Comparison of ENCODE assay signal across 9 mouse cellular contexts in the genomic region with DNA sequence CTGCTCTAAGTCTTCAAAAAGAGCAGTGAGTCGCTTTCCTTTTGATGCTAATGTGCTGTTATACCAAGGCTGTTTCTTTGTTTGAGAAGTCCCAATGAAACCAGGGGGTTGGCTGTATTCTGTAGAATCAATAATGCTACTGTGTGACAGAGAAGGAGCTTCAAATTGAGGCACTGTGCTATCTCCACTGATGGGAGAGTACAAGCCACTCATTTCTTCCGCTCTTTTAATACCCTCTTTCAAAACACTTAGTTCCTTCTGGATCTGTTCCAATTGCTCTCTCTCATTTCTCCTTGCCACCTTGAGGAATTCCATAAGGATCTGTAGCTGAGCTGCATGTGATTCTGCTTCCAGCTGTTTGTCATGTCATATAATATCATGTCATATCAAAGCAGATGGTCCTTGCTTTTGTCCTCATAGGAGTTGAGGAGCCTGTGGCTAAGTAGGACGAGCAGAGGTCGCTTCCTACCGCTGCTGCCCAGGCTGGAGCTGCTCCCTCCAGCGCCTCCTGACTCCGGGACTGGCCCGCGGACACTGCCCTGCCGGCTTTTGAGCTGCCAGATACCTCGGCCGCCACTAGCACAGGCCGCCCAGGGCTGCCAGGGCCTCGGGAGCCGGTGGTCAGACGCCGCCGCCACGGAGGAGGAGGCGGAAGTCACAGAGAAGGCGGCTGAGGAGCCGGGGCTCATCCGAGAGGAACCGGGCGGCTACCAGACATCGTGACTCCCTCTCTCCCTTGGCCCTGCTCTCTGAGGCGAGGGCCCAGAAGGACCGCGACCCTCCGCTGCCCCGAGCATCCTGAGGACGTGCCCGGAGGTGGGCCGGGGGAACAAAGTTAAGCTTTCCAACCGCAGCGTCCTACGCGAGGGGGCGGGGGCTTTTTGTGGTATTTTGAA. TPM values are rescaled to one million over a fixed set of nuclear protein-coding genes. Genes with fewer than 3 reads are reported as not detected.
DNase-seq lines count a peak whose midpoint lies in the region; ATAC-seq and TF ChIP-seq lines count a peak whose summit lies in the region.
"Had no signal": no experiment of that assay in that cellular context is flagged by ENCODE, and none has a peak within 500 bp of the region (broad histone marks: within the 10 kb centered on the region; RNA-seq: fewer than 3 reads in every experiment).

No protein-coding gene starts in this region.

- no peaks in the 10 kb centered on the region for H3K9me3 ChIP-seq in hindbrain, embryonic 16.5 days (ENCODE audit: control insufficient read depth, low read length)
- H3K9me3 ChIP-seq in liver, embryonic 16.5 days (replicated peaks; ENCODE audit: control insufficient read depth, low read length): no peaks in the 10 kb centered on the region
- H3K9me3 ChIP-seq in stomach, embryonic 14.5 days (ENCODE audit: control insufficient read depth, low read depth, low read length): no peaks in the 10 kb centered on the region

- no peak overlapping the region for H3K27ac ChIP-seq in thymus, adult 2 months (ENCODE audit: control insufficient read depth, insufficient read depth, low read length)
- H3K27ac ChIP-seq in hindbrain, embryonic 16.5 days (ENCODE audit: low read depth, low read length): no peak overlapping the region
- H3K27ac ChIP-seq in liver, embryonic 16.5 days (ENCODE audit: low read length): no peak overlapping the region
- no peak overlapping the region for H3K27ac ChIP-seq in stomach, embryonic 14.5 days (ENCODE audit: low read length)

- 0 out of 2 replicates have a peak overlapping the region, but pooled peaks have one; percentile 1 for H3K4me3 ChIP-seq in thymus, adult 2 months (ENCODE audit: control insufficient read depth, insufficient read depth, low read length)
- peak overlapping the region; percentile 51 for H3K4me3 ChIP-seq in hindbrain, embryonic 16.5 days (ENCODE audit: low read length)
- peak overlapping the region; percentile 19; the same call in 1 of the 2 replicates for H3K4me3 ChIP-seq in liver, embryonic 16.5 days (ENCODE audit: low read depth, low read length)
- H3K4me3 ChIP-seq in stomach, embryonic 14.5 days (ENCODE audit: low read depth, low read length): peak overlapping the region; percentile 31
- H3K4me3 ChIP-seq: erythroblast, embryonic 14.5 days had no signal

- no peak for TF ChIP-seq CTCF in thymus, adult 2 months (IDR thresholded peaks at IDR 0.05; ENCODE audit: borderline replicate concordance, control insufficient read depth, extremely low read depth, insufficient read depth, low read length, poor library complexity)

- peak; percentile 89 for ATAC-seq in hindbrain, embryonic 16.5 days
- no peak for ATAC-seq in liver, embryonic 16.5 days (ENCODE audit: low read depth)
- ATAC-seq in stomach, embryonic 14.5 days (ENCODE audit: insufficient number of reproducible peaks, insufficient read depth, low FRiP score, low read depth): no peak

- peak overlapping the region; percentile 92 for H3K4me2 ChIP-seq in hindbrain, embryonic 16.5 days (ENCODE audit: low read length)
- peak overlapping the region; percentile 33; the same call in 1 of the 2 replicates for H3K4me2 ChIP-seq in liver, embryonic 16.5 days (ENCODE audit: low read depth, low read length)
- H3K4me2 ChIP-seq in stomach, embryonic 14.5 days (replicated peaks; ENCODE audit: low read depth, low read length): peak overlapping the region; percentile 86

- H3K27me3 ChIP-seq in thymus, adult 2 months (ENCODE audit: control insufficient read depth, insufficient read depth, low read length): peaks cover 7% of the 10 kb centered on the region; the same call in 1 of the 2 replicates
- no peaks in the 10 kb centered on the region; the same call in 1 of the 2 replicates for H3K27me3 ChIP-seq in hindbrain, embryonic 16.5 days (replicated peaks; ENCODE audit: control insufficient read depth, insufficient read depth, low read length)
- peaks cover 15% of the 10 kb centered on the region for H3K27me3 ChIP-seq in liver, embryonic 16.5 days (ENCODE audit: control insufficient read depth, insufficient read depth, low read depth, low read length)
- H3K27me3 ChIP-seq in stomach, embryonic 14.5 days (ENCODE audit: control insufficient read depth, insufficient read depth, low read length): no peaks in the 10 kb centered on the region

- no peaks in the 10 kb centered on the region for H3K36me3 ChIP-seq in thymus, adult 2 months (ENCODE audit: control insufficient read depth, insufficient read depth, low read length)
- no peaks in the 10 kb centered on the region for H3K36me3 ChIP-seq in hindbrain, embryonic 16.5 days (ENCODE audit: control insufficient read depth, insufficient read depth, low read length)
- H3K36me3 ChIP-seq in liver, embryonic 16.5 days (ENCODE audit: control insufficient read depth, insufficient read depth): no peaks in the 10 kb centered on the region
- H3K36me3 ChIP-seq in stomach, embryonic 14.5 days (ENCODE audit: control insufficient read depth, insufficient read depth, low read length): no peaks in the 10 kb centered on the region

- no peaks in the 10 kb centered on the region for H3K4me1 ChIP-seq in thymus, adult 2 months (replicated peaks; ENCODE audit: control insufficient read depth, insufficient read depth, low read length)
- H3K4me1 ChIP-seq in hindbrain, embryonic 16.5 days (ENCODE audit: control insufficient read depth, insufficient read depth, low read depth, low read length): no peaks in the 10 kb centered on the region
- H3K4me1 ChIP-seq in liver, embryonic 16.5 days (ENCODE audit: control insufficient read depth, low read depth, low read length): no peaks in the 10 kb centered on the region
- H3K4me1 ChIP-seq in stomach, embryonic 14.5 days (ENCODE audit: control insufficient read depth, insufficient read depth, low read length): no peaks in the 10 kb centered on the region

- H3K9ac ChIP-seq in hindbrain, embryonic 16.5 days (ENCODE audit: low read depth, low read length): peak overlapping the region; percentile 71
- H3K9ac ChIP-seq in liver, embryonic 16.5 days (ENCODE audit: low read depth, low read length): no peak overlapping the region
- peak overlapping the region; percentile 22; the same call in 1 of the 2 replicates for H3K9ac ChIP-seq in stomach, embryonic 14.5 days (replicated peaks; ENCODE audit: low read depth, low read length)

- no peak for TF ChIP-seq POLR2A in thymus, adult 2 months (IDR thresholded peaks at IDR 0.05; ENCODE audit: control insufficient read depth, extremely low read depth, insufficient read depth, low read length, poor library complexity)

- WGBS in thymus, adult 2 months: 10% methylated on average over 39 of the region's 39 CpGs
- WGBS in hindbrain, embryonic 16.5 days: 8% methylated on average over 38 of the region's 39 CpGs
- 6% methylated on average over 39 of the region's 39 CpGs for WGBS in liver, embryonic 16.5 days (ENCODE audit: insufficient replicate concordance)
- 8% methylated on average over 39 of the region's 39 CpGs for WGBS in stomach, embryonic 14.5 days

- DNase-seq in adrenal gland, adult 2 months: peak; percentile 24
- no peak for DNase-seq in adrenal gland, adult 18-20 months (ENCODE audit: low spot score in 2 of 2)
- no peak for DNase-seq in thymus, adult 2 months
- DNase-seq in thymus, adult 18-20 months: no peak
- no peak for DNase-seq in spleen, adult 12 weeks (ENCODE audit: low spot score)

RNA-seq across cellular contexts. Expression of a gene that starts 45.1 kb away (rescaled TPM):
- 100 to 1,000 TPM; 187 to 267 TPM for total RNA-seq in adrenal gland, adult 2 months (2021)
- 60.1 and 184 TPM in 2 replicates for polyA plus RNA-seq in adrenal gland, adult 2 months (2012; rRNA removed)
- total RNA-seq in adrenal gland, adult 18-20 months (2021): 100 to 1,000 TPM; 189 to 198 TPM
- 48.2 and 71.4 TPM in 2 replicates for polyA plus RNA-seq in thymus, adult 2 months (2012; rRNA removed)
- 19.8 and 23.5 TPM in 2 replicates for polyA plus RNA-seq in hindbrain, embryonic 16.5 days (2015; fragmentation: Nextera tagmentation; extraction: Ambion mirVana)
- polyA plus RNA-seq in liver, embryonic 16.5 days (2015; fragmentation: Nextera tagmentation; extraction: Ambion mirVana): 40.9 and 41.7 TPM in 2 replicates
- polyA plus RNA-seq in stomach, embryonic 14.5 days (2014; fragmentation: Nextera tagmentation; extraction: Ambion mirVana): 50.3 and 53.1 TPM in 2 replicates

RNA-seq across cellular contexts. Expression of a gene that starts 52.8 kb away (rescaled TPM):
- not detected for total RNA-seq in adrenal gland, adult 2 months (2021)
- not detected in 2 replicates for polyA plus RNA-seq in adrenal gland, adult 2 months (2012; rRNA removed)
- total RNA-seq in adrenal gland, adult 18-20 months (2021): not detected
- polyA plus RNA-seq in thymus, adult 2 months (2012; rRNA removed): not detected in 2 replicates
- not detected in 2 replicates for polyA plus RNA-seq in hindbrain, embryonic 16.5 days (2015; fragmentation: Nextera tagmentation; extraction: Ambion mirVana)
- polyA plus RNA-seq in liver, embryonic 16.5 days (2015; fragmentation: Nextera tagmentation; extraction: Ambion mirVana): not detected in 2 replicates
- not detected in 2 replicates for polyA plus RNA-seq in stomach, embryonic 14.5 days (2014; fragmentation: Nextera tagmentation; extraction: Ambion mirVana)
- polyA plus RNA-seq: erythroblast, embryonic 14.5 days had no signal

RNA-seq across cellular contexts. Expression of a gene that starts 52.8 kb away (rescaled TPM):
- not detected for total RNA-seq in adrenal gland, adult 2 months (2021)
- not detected in 2 replicates for polyA plus RNA-seq in adrenal gland, adult 2 months (2012; rRNA removed)
- total RNA-seq in adrenal gland, adult 18-20 months (2021): not detected
- not detected in 2 replicates for polyA plus RNA-seq in thymus, adult 2 months (2012; rRNA removed)
- polyA plus RNA-seq in hindbrain, embryonic 16.5 days (2015; fragmentation: Nextera tagmentation; extraction: Ambion mirVana): not detected in 2 replicates
- not detected in 2 replicates for polyA plus RNA-seq in liver, embryonic 16.5 days (2015; fragmentation: Nextera tagmentation; extraction: Ambion mirVana)
- polyA plus RNA-seq in stomach, embryonic 14.5 days (2014; fragmentation: Nextera tagmentation; extraction: Ambion mirVana): not detected in 2 replicates
- polyA plus RNA-seq: erythroblast, embryonic 14.5 days had no signal

Comparison
In these comparisons a context has a peak if more than half of its experiments do, and no peak if none do; other contexts are left out.
1. H3K4me3 ChIP-seq: peak in every context shown above with its lines; median percentile 51 in hindbrain, embryonic 16.5 days; 31 in stomach, embryonic 14.5 days; 19 in liver, embryonic 16.5 days; 1 in thymus, adult 2 months.
2. H3K4me2 ChIP-seq: peak in every context shown above with its lines; median percentile 92 in hindbrain, embryonic 16.5 days; 86 in stomach, embryonic 14.5 days; 33 in liver, embryonic 16.5 days.